Mouse (Mus musculus): ENCODE data around the gene Ugt1a6b.

GRCm38 (mm10) chr1:88232664-88233380 lies 129.8 kb downstream of the Ugt1a6b start:
- no peak for TF ChIP-seq ZC3H11A (IDR thresholded peaks at IDR 0.05; ENCODE audit: borderline replicate concordance, low read depth, low read length)
- TF ChIP-seq ZNF384 (IDR thresholded peaks at IDR 0.05; ENCODE audit: low read depth, low read length), result no peak
- TF ChIP-seq MAFK (IDR thresholded peaks at IDR 0.05; ENCODE audit: insufficient read depth, low read depth, low read length), result no peak
- no peak for TF ChIP-seq CHD2 (IDR thresholded peaks at IDR 0.05; ENCODE audit: low read depth, low read length)
